ENCODE assay signal across 35 mouse cellular contexts in the genomic region with DNA sequence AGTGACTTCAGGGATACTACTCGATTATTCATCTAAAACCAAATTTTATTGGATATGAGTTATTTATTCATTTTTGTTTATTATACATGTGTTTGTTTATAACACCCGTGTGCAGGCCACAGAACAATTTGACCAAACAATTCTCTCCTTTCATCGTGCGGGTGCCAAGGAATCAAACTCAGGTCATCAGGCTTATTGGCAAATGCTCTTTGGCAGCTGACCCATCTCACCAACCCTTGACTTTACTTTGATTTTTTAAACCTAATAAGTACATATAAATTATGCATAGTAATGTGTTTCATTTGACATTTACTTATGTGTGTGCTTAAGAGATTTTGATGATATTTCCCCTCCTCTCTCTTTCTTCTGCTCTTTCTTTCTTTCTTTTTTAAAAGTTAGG.
"Had no signal": no experiment of that assay in that cellular context is flagged by ENCODE, and none has a peak within 500 bp of the region (broad histone marks: within the 10 kb centered on the region; RNA-seq: fewer than 3 reads in every experiment).

No protein-coding gene starts in this region.

- H3K36me3 ChIP-seq: heart, embryonic 10.5 days; heart, embryonic 12.5 days; heart, embryonic 13.5 days; heart, embryonic 15.5 days; hindbrain, embryonic 10.5 days; hindbrain, embryonic 12.5 days; hindbrain, embryonic 13.5 days; hindbrain, embryonic 15.5 days; intestine, embryonic 15.5 days; kidney, embryonic 15.5 days had no signal

- ATAC-seq: hindbrain, embryonic 16.5 days; hindbrain, postnatal 0 days; inflammation-experienced regulatory T-cells, adult 6 months; intestine, embryonic 15.5 days; intestine, embryonic 16.5 days; intestine, postnatal 0 days had no signal

- H3K4me1 ChIP-seq: heart, embryonic 10.5 days; heart, embryonic 12.5 days; heart, embryonic 13.5 days; heart, embryonic 15.5 days; hindbrain, embryonic 10.5 days; hindbrain, embryonic 12.5 days; hindbrain, embryonic 13.5 days; hindbrain, embryonic 15.5 days; intestine, embryonic 15.5 days; kidney, embryonic 15.5 days had no signal

- H3K4me3 ChIP-seq: heart, embryonic 10.5 days; heart, embryonic 12.5 days; heart, embryonic 13.5 days; heart, embryonic 15.5 days; hindbrain, embryonic 10.5 days; hindbrain, embryonic 12.5 days; hindbrain, embryonic 13.5 days; hindbrain, embryonic 15.5 days; intestine, embryonic 15.5 days; kidney, embryonic 15.5 days; layer of hippocampus, adult 2 months had no signal

- H3K4me2 ChIP-seq: heart, embryonic 11.5 days; heart, embryonic 12.5 days; heart, embryonic 13.5 days; heart, embryonic 15.5 days; hindbrain, embryonic 12.5 days; hindbrain, embryonic 13.5 days; hindbrain, embryonic 14.5 days; hindbrain, embryonic 15.5 days; intestine, embryonic 15.5 days; kidney, embryonic 15.5 days had no signal

- H3K9ac ChIP-seq: heart, embryonic 12.5 days; heart, embryonic 13.5 days; heart, embryonic 15.5 days; hindbrain, embryonic 12.5 days; hindbrain, embryonic 13.5 days; hindbrain, embryonic 14.5 days; hindbrain, embryonic 15.5 days; intestine, embryonic 15.5 days; kidney, embryonic 15.5 days had no signal

- H3K27me3 ChIP-seq: heart, embryonic 12.5 days; heart, embryonic 13.5 days; heart, embryonic 15.5 days; hindbrain, embryonic 12.5 days; hindbrain, embryonic 13.5 days; hindbrain, embryonic 15.5 days; intestine, embryonic 15.5 days; kidney, embryonic 15.5 days had no signal

- H3K27ac ChIP-seq: heart, embryonic 10.5 days; heart, embryonic 13.5 days; heart, embryonic 15.5 days; hindbrain, embryonic 10.5 days; hindbrain, embryonic 12.5 days; hindbrain, embryonic 13.5 days; hindbrain, embryonic 14.5 days; hindbrain, embryonic 15.5 days; hindbrain, postnatal 0 days; intestine, embryonic 15.5 days; kidney, embryonic 15.5 days; kidney, postnatal 0 days; layer of hippocampus, adult 2 months had no signal

- DNase-seq: heart, postnatal 10 days; heart, postnatal 14 days; heart, postnatal 36 days; heart, postnatal 4 days; kidney, adult 11 months; kidney, adult 18-20 months; kidney, adult 2 months; kidney, adult 8-10 months; kidney, adult 9 months; kidney, postnatal 10 days; kidney, postnatal 14 days; kidney, postnatal 25 days; kidney, postnatal 36 days; kidney, postnatal 4 days; layer of hippocampus, adult 9-11 months; layer of hippocampus, postnatal 36 days had no signal

- H3K9me3 ChIP-seq: heart, embryonic 10.5 days; heart, embryonic 12.5 days; heart, embryonic 13.5 days; heart, embryonic 15.5 days; hindbrain, embryonic 10.5 days; hindbrain, embryonic 12.5 days; hindbrain, embryonic 13.5 days; hindbrain, embryonic 15.5 days; intestine, embryonic 15.5 days; kidney, embryonic 15.5 days had no signal
